Mouse (Mus musculus) heart, adult 2 months (tissue): ENCODE data around the gene Kbtbd13. TPM values are rescaled to one million over a fixed set of nuclear protein-coding genes. Genes with fewer than 3 reads are reported as not detected.

ENCODE experiments used
- DNase-seq, 2 experiments: peaks; one replicate each; pipeline ENCODE4 v3.0.0; 2021
- H3K27ac ChIP-seq: fragments of 200-600 bp; 2 replicates; pipeline ENCODE4 v1.8.1; 2022
- H3K27me3 ChIP-seq: fragments of 200-500 bp; 2 replicates; pipeline ENCODE4 v1.6.1; 2012; ENCODE audit warnings: mild to moderate bottlenecking, low read length, inconsistent platforms, mixed read lengths; ENCODE audit not compliant: control insufficient read depth, insufficient read depth
- H3K36me3 ChIP-seq: fragments of 200-500 bp; 2 replicates; pipeline ENCODE4 v1.6.1; 2012; ENCODE audit warnings: low read length, inconsistent platforms; ENCODE audit not compliant: control insufficient read depth, insufficient read depth
- H3K4me1 ChIP-seq: fragments of 200-500 bp; 2 replicates; pipeline ENCODE4 v1.6.1; 2011; ENCODE audit warnings: low read length; ENCODE audit not compliant: control insufficient read depth, insufficient read depth
- H3K4me3 ChIP-seq: fragments of 200-600 bp; 2 replicates; pipeline ENCODE4 v1.8.1; 2022
- H3K79me2 ChIP-seq: fragments of 200-500 bp; replicated peaks from 2 replicates; pipeline ENCODE4 v1.6.1; 2012; ENCODE audit warnings: mild to moderate bottlenecking, inconsistent platforms, low read length, moderate library complexity, mixed read lengths; ENCODE audit not compliant: control insufficient read depth, insufficient read depth
- H3K9ac ChIP-seq: fragments of 200-500 bp; 2 replicates; pipeline ENCODE4 v1.6.1; 2012; ENCODE audit warnings: low read depth, mild to moderate bottlenecking, control low read depth, inconsistent platforms, low read length, mixed read lengths
- CTCF ChIP-seq: fragments of 200-600 bp; IDR thresholded peaks from 2 replicates; pipeline ENCODE4 v1.8.1; 2022; ENCODE audit warnings: antibody characterized with exemption, mild to moderate bottlenecking, moderate library complexity
- EP300 ChIP-seq: fragments of 200-500 bp; IDR thresholded peaks from 2 replicates; pipeline ENCODE4 v1.6.1; 2011; ENCODE audit warnings: low read depth, low read length, control low read depth; ENCODE audit not compliant: insufficient read depth
- POLR2A ChIP-seq: fragments of 200-500 bp; IDR thresholded peaks from 2 replicates; pipeline ENCODE4 v1.6.1; 2011; ENCODE audit warnings: mild to moderate bottlenecking, low read depth, low read length, control low read depth; ENCODE audit not compliant: insufficient read depth
- WGBS: fragments of 180-500 bp; shearing (Covaris S2); methylation state at CpG from one replicate; pipeline ENCODE4 v1.1.7; 2018; 5-methylcytosine and 5-hydroxymethylcytosine counted together
- intact Hi-C: fragments of 180-260 bp; cut with DNase I; formaldehyde crosslinking; loops from one replicate; pipeline ENCODE4 v1.15.1; 2025
- polyA plus RNA-seq: library from polyadenylated mRNA; depleted of rRNA; stranded (reverse); fragments of >200 nt; gene quantifications from 2 replicates; pipeline ENCODE4 v1.2.3, GENCODE M21; 2012
- total RNA-seq, 2 experiments: library from RNA; stranded (reverse); gene quantifications; 2 replicates each; pipeline ENCODE4 v1.2.3; 2021

Kbtbd13 gene
- total and polyA plus RNA-seq, 3 experiments, result 2.1 to 2.6 (median 2.4) TPM

GRCm38 (mm10) chr9:65390752-65391612 is 470 bp downstream of the Kbtbd13 start:
- Histone ChIP-seq H3K79me2 (no peaks in the 10 kb centered on the region), H3K36me3 (no peaks in the 10 kb centered on the region), H3K4me1 (peaks cover 11% of the 10 kb centered on the region), H3K9ac (peak overlapping the region; percentile 82), H3K27ac (peak overlapping the region; percentile 74), H3K4me3 (peak overlapping the region; percentile 50), H3K27me3 (peaks cover 3% of the 10 kb centered on the region; the same call in 1 of the 2 replicates)
- peak in 1 of 2 experiments; percentile 57 for DNase-seq
- WGBS, result 14% methylated on average over 96 of the region's 96 CpGs
- no peak for TF ChIP-seq EP300
- TF ChIP-seq CTCF, result no peak
- no peak for TF ChIP-seq POLR2A
- intact Hi-C loops, result no loop called here

GRCm38 (mm10) chr9:65386373-65387140 is 4.9 kb downstream of the Kbtbd13 start:
- Histone ChIP-seq H3K36me3 (no peaks in the 10 kb centered on the region), H3K79me2 (no peaks in the 10 kb centered on the region), H3K27ac (no peak overlapping the region), H3K4me1 (peaks cover 7% of the 10 kb centered on the region), H3K9ac (no peak overlapping the region), H3K27me3 (peaks cover 3% of the 10 kb centered on the region; the same call in 1 of the 2 replicates), H3K4me3 (no peak overlapping the region)
- TF ChIP-seq EP300 (no peak), POLR2A (no peak), CTCF (0 out of 2 replicates have a peak, but pooled peaks have one; percentile 16)
- 58% methylated on average over 8 of the region's 8 CpGs for WGBS
- no peak for DNase-seq
- intact Hi-C loops, result no loop called here

- Histone ChIP-seq H3K9ac (no peak overlapping the region), H3K4me3 (no peak overlapping the region), H3K79me2 (no peaks in the 10 kb centered on the region), H3K27me3 (no peaks in the 10 kb centered on the region), H3K4me1 (peaks cover 6% of the 10 kb centered on the region), H3K27ac (peak overlapping the region; percentile 47; the same call in 1 of the 2 replicates), H3K36me3 (no peaks in the 10 kb centered on the region)
- 29% methylated on average over 3 of the region's 3 CpGs for WGBS
- peak in 1 of 2 experiments; percentile 56 for DNase-seq
- TF ChIP-seq POLR2A (no peak), CTCF (no peak), EP300 (no peak)
- intact Hi-C loops, result no loop called here
These were observed 7.2 kb downstream of the Kbtbd13 start for GRCm38 (mm10) chr9:65384276-65384675.

GRCm38 (mm10) chr9:65382751-65383097 is 8.7 kb downstream of the Kbtbd13 start:
- H3K4me3 ChIP-seq, result no peak overlapping the region
- intact Hi-C loops, result no loop called here
- whole genome bisulfite sequencing, result 57% methylated on average over 3 of the region's 3 CpGs
- no peak overlapping the region for H3K9ac ChIP-seq
- no peak for TF ChIP-seq CTCF
- TF ChIP-seq EP300, result no peak
- no peak for TF ChIP-seq POLR2A
- H3K27me3 ChIP-seq, result no peaks in the 10 kb centered on the region
- H3K36me3 ChIP-seq, result no peaks in the 10 kb centered on the region
- no peaks in the 10 kb centered on the region for H3K79me2 ChIP-seq
- DNase-seq, result no peak
- peaks cover 6% of the 10 kb centered on the region for H3K4me1 ChIP-seq
- peak overlapping the region; percentile 41 for H3K27ac ChIP-seq

GRCm38 (mm10) chr9:65382031-65382750 is 9.3 kb downstream of the Kbtbd13 start:
- 49% methylated on average over 6 of the region's 6 CpGs for WGBS
- Histone ChIP-seq H3K27me3 (no peaks in the 10 kb centered on the region), H3K9ac (no peak overlapping the region), H3K27ac (no peak overlapping the region; the same call in 1 of the 2 replicates), H3K4me3 (no peak overlapping the region), H3K79me2 (no peaks in the 10 kb centered on the region), H3K36me3 (no peaks in the 10 kb centered on the region), H3K4me1 (peaks cover 6% of the 10 kb centered on the region)
- intact Hi-C loops, result no loop called here
- no peak for DNase-seq
- no peak for TF ChIP-seq EP300
- TF ChIP-seq CTCF, result no peak
- TF ChIP-seq POLR2A, result no peak
